Mouse (Mus musculus) urinary bladder, adult 2 months (tissue): ENCODE data around the gene Wrap73. TPM values are rescaled to one million over a fixed set of nuclear protein-coding genes. Genes with fewer than 3 reads are reported as not detected.
A peak's percentile ranks its signal among the peaks of the same experiment; 100 is the strongest.

Experiments used
- DNase-seq: peaks from one replicate; pipeline ENCODE4 v3.0.0; 2022; ENCODE audit warnings: low spot score
- polyA plus RNA-seq: library from polyadenylated mRNA; depleted of rRNA; stranded (reverse); fragments of >200 nt; gene quantifications from 2 replicates; pipeline ENCODE4 v1.2.3, GENCODE M21; 2012; rRNA removed

Gene Wrap73
- polyA plus RNA-seq, 1 experiment, result 12.1 TPM

GRCm38 (mm10) chr4:154183566-154183965, 41.4 kb downstream of the Wrap73 start:
- no peak for DNase-seq

GRCm38 (mm10) chr4:154185001-154185400, 42.8 kb downstream of the Wrap73 start:
- DNase-seq, result no peak

GRCm38 (mm10) chr4:154186002-154186537, 43.9 kb downstream of the Wrap73 start:
- no peak for DNase-seq

GRCm38 (mm10) chr4:154188948-154189347, 46.8 kb downstream of the Wrap73 start:
- DNase-seq, result no peak

- no peak for DNase-seq
These were observed 55.8 kb downstream of the Wrap73 start for GRCm38 (mm10) chr4:154197961-154198360.

GRCm38 (mm10) chr4:154198377-154198961, 56.3 kb downstream of the Wrap73 start:
- DNase-seq, result no peak

- DNase-seq, result no peak
These were observed 59.3 kb downstream of the Wrap73 start for GRCm38 (mm10) chr4:154201511-154201910.

- no peak for DNase-seq
These were observed 62.4 kb downstream of the Wrap73 start for GRCm38 (mm10) chr4:154204532-154204931.

GRCm38 (mm10) chr4:154205392-154205791, 63.2 kb downstream of the Wrap73 start:
- no peak for DNase-seq

GRCm38 (mm10) chr4:154207261-154207660, 65.1 kb downstream of the Wrap73 start:
- DNase-seq, result peak; percentile 48

GRCm38 (mm10) chr4:154209054-154209453, 66.9 kb downstream of the Wrap73 start:
- no peak for DNase-seq

- no peak for DNase-seq
These were observed 67.7 kb downstream of the Wrap73 start for GRCm38 (mm10) chr4:154209825-154210224.

GRCm38 (mm10) chr4:154211459-154211858, 69.3 kb downstream of the Wrap73 start:
- DNase-seq, result no peak

- DNase-seq, result no peak
These were observed 71.4 kb downstream of the Wrap73 start for GRCm38 (mm10) chr4:154213586-154213985.

- no peak for DNase-seq
These were observed 71.9 kb downstream of the Wrap73 start for GRCm38 (mm10) chr4:154214075-154214474.

Other genes with a start within 250 kb of the Wrap73 start
- 31.4 and 40.4 TPM in 2 replicates for gene A430005L14Rik, start 185.1 kb upstream of the Wrap73 start, polyA plus RNA-seq
- gene Dffb, start 167.2 kb upstream of the Wrap73 start, polyA plus RNA-seq, result 10.5 and 14.1 TPM in 2 replicates
- 9.9 and 14.0 TPM in 2 replicates for gene Cep104, start 167.2 kb upstream of the Wrap73 start, polyA plus RNA-seq
- gene Lrrc47, start 130.6 kb upstream of the Wrap73 start, polyA plus RNA-seq, result 26.7 and 28.7 TPM in 2 replicates
- gene Smim1, start 116.1 kb upstream of the Wrap73 start, polyA plus RNA-seq, result 46.9 and 48.1 TPM in 2 replicates
- not detected in 2 replicates for gene Ccdc27, start 99.7 kb upstream of the Wrap73 start, polyA plus RNA-seq
- 0.03 TPM in 1 of 2 replicates, not detected in the other for gene Trp73, start 2.2 kb upstream of the Wrap73 start, polyA plus RNA-seq
- gene Tprgl, start 18.3 kb downstream of the Wrap73 start, polyA plus RNA-seq, result 164 and 166 TPM in 2 replicates
- 7.6 and 11.1 TPM in 2 replicates for gene Megf6, start 28.4 kb downstream of the Wrap73 start, polyA plus RNA-seq
- gene Arhgef16, start 159.3 kb downstream of the Wrap73 start, polyA plus RNA-seq, result 10.9 and 11.4 TPM in 2 replicates
- not detected in 2 replicates for gene B230104I21Rik, start 193.8 kb downstream of the Wrap73 start, polyA plus RNA-seq